13 mouse cellular contexts compared by ENCODE assay signal in genomic region chr14:72042881-72043236, GRCm38 (mm10).
DNase-seq lines count a peak whose midpoint lies in the region; TF ChIP-seq lines count a peak whose summit lies in the region.
"Had no signal": no experiment of that assay in that cellular context is flagged by ENCODE, and none has a peak within 500 bp of the region (broad histone marks: within the 10 kb centered on the region; RNA-seq: fewer than 3 reads in every experiment).

No protein-coding gene starts in this region.

- TF ChIP-seq CTCF in gastrocnemius, adult 2 months (IDR thresholded peaks at IDR 0.05): no peak

- H3K4me3 ChIP-seq in gastrocnemius, adult 2 months: no peak overlapping the region
- H3K4me3 ChIP-seq: embryonic facial prominence, embryonic 13.5 days; kidney, embryonic 15.5 days; limb, embryonic 13.5 days; myocyte had no signal

- H3K27ac ChIP-seq in gastrocnemius, adult 2 months: no peak overlapping the region
- H3K27ac ChIP-seq: embryonic facial prominence, embryonic 13.5 days; kidney, embryonic 15.5 days; limb, embryonic 13.5 days had no signal

- DNase-seq in embryo, embryonic 10 days (ENCODE audit: low spot score): peak; percentile 7
- no peak for DNase-seq in embryo, embryonic 11 days
- peak; percentile 31 for DNase-seq in right cerebral cortex, postnatal 4 days
- no peak for DNase-seq in right cerebral cortex, postnatal 25 days
- peak; percentile 34 for DNase-seq in layer of hippocampus, adult 9-11 months
- DNase-seq in gastrocnemius, adult 2 months: no peak
- no peak for DNase-seq in testis, postnatal 10 days (ENCODE audit: low spot score)
- no peak for DNase-seq in spleen, adult 18-20 months
- DNase-seq: gastrocnemius, postnatal 25 days had no signal

- intact Hi-C loops in gastrocnemius, adult 2 months (cut with DNase I): no loop called here

Comparison
In these comparisons a context has a peak if more than half of its experiments do, and no peak if none do; other contexts are left out.
1. DNase-seq: peak in embryo, embryonic 10 days (single experiment), right cerebral cortex, postnatal 4 days (single experiment) and layer of hippocampus, adult 9-11 months (single experiment); none in embryo, embryonic 11 days (single experiment), right cerebral cortex, postnatal 25 days (single experiment), gastrocnemius, adult 2 months (single experiment), testis, postnatal 10 days (single experiment) and spleen, adult 18-20 months (0 of 2).